Mouse (Mus musculus): ENCODE results near the gene Rpusd4. TPM values are rescaled to one million over a fixed set of nuclear protein-coding genes. Genes with fewer than 3 reads are reported as not detected.

Rpusd4 gene
- polyA plus RNA-seq, 1 experiment from 2014 or later: 17.3 TPM

GRCm38 (mm10) chr9:35263431-35263830 lies 4.2 kb upstream of the Rpusd4 start:
- 98% methylated on average over 2 of the region's 2 CpGs for WGBS
- Histone ChIP-seq H3K4me3 (no peak overlapping the region), H3K36me3 (replicated peaks) (no peaks in the 10 kb centered on the region), H3K27me3 (replicated peaks) (no peaks in the 10 kb centered on the region), H3K4me2 (no peak overlapping the region), H3K4me1 (peaks cover 13% of the 10 kb centered on the region), H3K27ac (no peak overlapping the region), H3K9ac (no peak overlapping the region), H3K9me3 (no peaks in the 10 kb centered on the region)
- ATAC-seq (replicated peaks): no peak

- ATAC-seq (replicated peaks): no peak
Measured at GRCm38 (mm10) chr9:35264509-35264908, 3.2 kb upstream of the Rpusd4 start.

GRCm38 (mm10) chr9:35267976-35268715 lies 481 bp downstream of the Rpusd4 start:
- peaks cover 17% of the 10 kb centered on the region for H3K4me1 ChIP-seq
- peak overlapping the region; percentile 90 for H3K4me3 ChIP-seq
- peaks cover 5% of the 10 kb centered on the region; the same call in 1 of the 2 replicates for H3K36me3 ChIP-seq (replicated peaks)
- no peaks in the 10 kb centered on the region for H3K27me3 ChIP-seq (replicated peaks)
- peak overlapping the region; percentile 76 for H3K27ac ChIP-seq
- WGBS: 2% methylated on average over 21 of the region's 21 CpGs
- H3K4me2 ChIP-seq: peak overlapping the region; percentile 80
- H3K9me3 ChIP-seq: no peaks in the 10 kb centered on the region
- peak; percentile 63 for ATAC-seq (replicated peaks)
- peak overlapping the region; percentile 65 for H3K9ac ChIP-seq

More at GRCm38 (mm10) chr9:35264509-35264908, 3.2 kb upstream of the Rpusd4 start:
- Histone ChIP-seq H3K4me1 (peaks cover 17% of the 10 kb centered on the region), H3K4me3 (no peak overlapping the region), H3K27me3 (replicated peaks) (no peaks in the 10 kb centered on the region), H3K27ac (no peak overlapping the region), H3K9me3 (no peaks in the 10 kb centered on the region), H3K36me3 (replicated peaks) (no peaks in the 10 kb centered on the region), H3K9ac (no peak overlapping the region), H3K4me2 (no peak overlapping the region)
- WGBS: 90% methylated on average over 3 of the region's 3 CpGs

DNA sequence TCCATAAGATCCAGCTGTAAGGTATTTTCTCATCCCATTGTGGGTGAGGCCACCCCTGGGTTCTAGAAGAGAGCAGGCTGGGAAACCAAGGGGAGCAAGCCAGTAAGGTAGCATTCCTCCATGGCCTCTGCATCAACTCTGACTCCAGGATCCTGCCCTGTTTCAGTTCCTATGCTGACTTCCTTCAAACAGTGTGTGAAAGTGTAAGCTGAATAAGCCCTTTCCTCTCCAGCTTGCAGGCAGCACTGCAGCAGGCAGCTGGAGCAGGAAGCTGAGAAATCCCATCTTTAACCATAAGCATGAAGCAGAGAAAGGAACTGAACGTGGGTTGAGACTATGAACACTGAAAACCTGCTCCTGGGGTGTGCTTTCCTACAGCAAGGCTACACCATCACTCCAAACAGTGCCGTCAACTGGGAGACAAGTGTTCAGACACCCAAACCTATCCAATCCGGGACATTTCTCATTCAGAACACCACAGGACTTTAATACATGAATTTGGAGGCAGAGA lies 10.2 kb downstream of the Rpusd4 start:
- no peaks in the 10 kb centered on the region for H3K27me3 ChIP-seq (replicated peaks)
- peaks cover 30% of the 10 kb centered on the region for H3K36me3 ChIP-seq (replicated peaks)
- no peaks in the 10 kb centered on the region for H3K9me3 ChIP-seq
- H3K4me2 ChIP-seq: no peak overlapping the region
- ATAC-seq (replicated peaks): no peak
- H3K9ac ChIP-seq: no peak overlapping the region
- H3K27ac ChIP-seq: no peak overlapping the region
- H3K4me1 ChIP-seq: no peaks in the 10 kb centered on the region
- H3K4me3 ChIP-seq: no peak overlapping the region
- 83% methylated on average over 3 of the region's 3 CpGs for WGBS

- WGBS: 89% methylated on average over 4 of the region's 4 CpGs
- ATAC-seq (replicated peaks): no peak
- Histone ChIP-seq H3K4me3 (no peak overlapping the region), H3K27me3 (replicated peaks) (no peaks in the 10 kb centered on the region), H3K9ac (no peak overlapping the region), H3K27ac (no peak overlapping the region), H3K4me1 (no peaks in the 10 kb centered on the region), H3K9me3 (no peaks in the 10 kb centered on the region), H3K36me3 (replicated peaks) (peaks cover 28% of the 10 kb centered on the region), H3K4me2 (no peak overlapping the region)
Measured at GRCm38 (mm10) chr9:35278451-35278850, 10.8 kb downstream of the Rpusd4 start.

- Histone ChIP-seq H3K9ac (no peak overlapping the region), H3K27ac (no peak overlapping the region), H3K4me2 (no peak overlapping the region), H3K4me1 (no peaks in the 10 kb centered on the region), H3K9me3 (no peaks in the 10 kb centered on the region), H3K27me3 (replicated peaks) (no peaks in the 10 kb centered on the region; the same call in 1 of the 2 replicates), H3K4me3 (no peak overlapping the region), H3K36me3 (replicated peaks) (0 out of 2 replicates have a peak, but pooled peaks cover 6% of the 10 kb centered on the region)
- 18% methylated on average over 5 of the region's 5 CpGs for WGBS
- peak; percentile 55 for ATAC-seq (replicated peaks)
Measured at GRCm38 (mm10) chr9:35282006-35282850, 14.6 kb downstream of the Rpusd4 start.

- no peaks in the 10 kb centered on the region for H3K4me1 ChIP-seq
- ATAC-seq (replicated peaks): peak; percentile 18; the same call in 1 of the 2 replicates
- 57% methylated on average over 5 of the region's 5 CpGs for WGBS
Measured at GRCm38 (mm10) chr9:35282851-35283200, 15.2 kb downstream of the Rpusd4 start.

DNA sequence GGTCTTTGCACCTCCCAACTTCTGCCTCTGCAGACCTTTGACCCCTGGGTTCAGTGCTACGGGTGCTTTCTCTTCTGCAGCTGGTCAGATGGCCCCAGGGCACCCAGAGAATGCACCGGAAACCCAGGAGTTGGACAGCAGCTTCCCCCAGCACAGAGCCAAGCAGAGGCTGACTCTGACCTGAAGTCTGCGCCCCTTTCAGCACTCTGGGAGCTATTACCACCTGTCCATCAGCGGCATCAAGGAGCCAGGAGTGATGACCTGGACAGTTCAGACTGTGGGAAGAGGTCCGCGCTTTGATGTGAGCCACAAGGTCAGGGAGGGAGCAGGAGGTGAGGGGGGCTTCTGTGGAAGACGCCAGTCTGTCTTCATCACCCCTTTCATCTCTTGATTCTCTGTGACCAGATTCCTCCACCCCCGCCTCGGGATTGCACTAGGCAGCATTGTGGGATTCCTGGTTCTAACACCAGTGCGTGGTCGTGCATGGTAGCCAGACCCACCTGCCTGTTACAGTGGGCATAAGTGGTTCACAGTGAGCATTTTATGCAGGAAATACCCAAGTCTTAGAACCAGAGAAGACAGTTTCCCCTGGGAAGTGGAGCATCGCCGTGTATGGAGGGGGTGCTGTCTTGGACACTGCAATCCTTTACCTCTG lies 15.9 kb downstream of the Rpusd4 start:
- Histone ChIP-seq H3K4me2 (no peak overlapping the region), H3K9ac (no peak overlapping the region), H3K36me3 (replicated peaks) (no peaks in the 10 kb centered on the region), H3K27ac (no peak overlapping the region), H3K27me3 (replicated peaks) (no peaks in the 10 kb centered on the region; the same call in none of the 2 replicates), H3K4me3 (no peak overlapping the region), H3K4me1 (no peaks in the 10 kb centered on the region), H3K9me3 (no peaks in the 10 kb centered on the region)
- WGBS: 61% methylated on average over 13 of the region's 13 CpGs
- peak; percentile 37 for ATAC-seq (replicated peaks)

More at GRCm38 (mm10) chr9:35282851-35283200, 15.2 kb downstream of the Rpusd4 start:
- H3K27ac ChIP-seq: no peak overlapping the region
- H3K36me3 ChIP-seq (replicated peaks): 0 out of 2 replicates have a peak, but pooled peaks cover 2% of the 10 kb centered on the region
- H3K9ac ChIP-seq: no peak overlapping the region
- H3K4me2 ChIP-seq: no peak overlapping the region
- no peaks in the 10 kb centered on the region; the same call in 1 of the 2 replicates for H3K27me3 ChIP-seq (replicated peaks)
- no peak overlapping the region for H3K4me3 ChIP-seq
- H3K9me3 ChIP-seq: no peaks in the 10 kb centered on the region

- Histone ChIP-seq H3K9me3 (no peaks in the 10 kb centered on the region), H3K9ac (no peak overlapping the region), H3K27ac (no peak overlapping the region), H3K4me1 (no peaks in the 10 kb centered on the region), H3K36me3 (replicated peaks) (no peaks in the 10 kb centered on the region), H3K4me2 (no peak overlapping the region), H3K4me3 (no peak overlapping the region), H3K27me3 (replicated peaks) (no peaks in the 10 kb centered on the region; the same call in none of the 2 replicates)
- 87% methylated on average over 4 of the region's 4 CpGs for WGBS
- ATAC-seq (replicated peaks): no peak
Measured at GRCm38 (mm10) chr9:35284351-35284750, 16.7 kb downstream of the Rpusd4 start.

DNA sequence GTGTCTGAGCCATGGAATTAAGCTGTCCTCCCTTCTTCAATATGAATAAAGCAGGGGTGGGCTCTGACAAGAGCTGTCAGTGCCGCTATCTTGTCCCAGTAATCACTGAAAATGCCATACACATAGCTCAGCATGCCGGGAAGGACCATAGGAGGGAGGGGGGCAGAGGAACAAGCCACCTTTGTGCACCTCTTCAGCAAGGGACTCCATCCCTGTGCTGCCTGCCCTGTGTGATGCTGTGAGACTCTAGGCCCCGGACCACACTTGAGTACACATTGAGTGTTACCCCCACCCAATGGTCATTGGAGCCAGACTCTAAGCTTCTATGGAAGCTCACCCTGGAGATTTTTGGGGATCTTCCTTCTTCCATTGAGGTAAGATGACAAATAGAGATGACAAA lies 18.7 kb downstream of the Rpusd4 start:
- no peaks in the 10 kb centered on the region for H3K36me3 ChIP-seq (replicated peaks)
- H3K9ac ChIP-seq: no peak overlapping the region
- no peak overlapping the region for H3K4me2 ChIP-seq
- H3K4me3 ChIP-seq: no peak overlapping the region
- H3K27me3 ChIP-seq (replicated peaks): no peaks in the 10 kb centered on the region; the same call in none of the 2 replicates
- no peaks in the 10 kb centered on the region for H3K4me1 ChIP-seq
- no peak overlapping the region for H3K27ac ChIP-seq
- H3K9me3 ChIP-seq: no peaks in the 10 kb centered on the region
- WGBS: 60% methylated on average over 3 of the region's 3 CpGs
- ATAC-seq (replicated peaks): no peak

GRCm38 (mm10) chr9:35289992-35290391 lies 22.3 kb downstream of the Rpusd4 start:
- no peak for ATAC-seq (replicated peaks)
- no peaks in the 10 kb centered on the region; the same call in 1 of the 2 replicates for H3K27me3 ChIP-seq (replicated peaks)

DNA sequence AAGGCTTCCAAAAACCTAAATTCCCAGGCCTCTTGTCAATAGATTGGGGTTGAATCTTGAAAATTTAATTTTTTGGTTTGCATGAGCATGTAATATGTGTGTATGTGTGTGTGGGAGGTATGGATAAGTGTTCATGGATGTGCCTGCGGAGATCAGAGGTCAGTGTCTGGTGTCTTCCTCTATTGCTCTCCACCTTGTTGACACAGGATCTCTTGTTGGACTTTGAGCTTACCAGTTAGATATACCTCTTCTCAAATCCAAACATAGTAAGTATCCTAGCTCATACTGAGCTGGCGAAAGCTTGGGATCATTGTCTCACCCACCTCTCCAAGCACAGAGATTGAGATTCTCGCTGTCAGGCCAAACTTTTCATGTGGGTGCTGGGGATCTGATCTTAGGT lies 22.8 kb downstream of the Rpusd4 start:
- H3K4me1 ChIP-seq: no peaks in the 10 kb centered on the region
- no peak for ATAC-seq (replicated peaks)
- WGBS: 98% methylated on average over 3 of the region's 3 CpGs

More at GRCm38 (mm10) chr9:35289992-35290391, 22.3 kb downstream of the Rpusd4 start:
- no peak overlapping the region for H3K4me2 ChIP-seq
- H3K4me3 ChIP-seq: no peak overlapping the region
- no peak overlapping the region for H3K27ac ChIP-seq
- no peaks in the 10 kb centered on the region for H3K36me3 ChIP-seq (replicated peaks)
- no peak overlapping the region for H3K9ac ChIP-seq
- no peaks in the 10 kb centered on the region for H3K9me3 ChIP-seq
- WGBS: 23% methylated on average over 7 of the region's 7 CpGs
- no peaks in the 10 kb centered on the region for H3K4me1 ChIP-seq

More for the DNA sequence above, 22.8 kb downstream of the Rpusd4 start:
- Histone ChIP-seq H3K4me3 (no peak overlapping the region), H3K4me2 (no peak overlapping the region), H3K9ac (no peak overlapping the region), H3K36me3 (replicated peaks) (no peaks in the 10 kb centered on the region), H3K27me3 (replicated peaks) (no peaks in the 10 kb centered on the region; the same call in 1 of the 2 replicates), H3K27ac (no peak overlapping the region), H3K9me3 (no peaks in the 10 kb centered on the region)
